Mouse (Mus musculus) lung, adult 2 months (tissue): ENCODE data around the gene Sp100.
"Not testable (repeated sequence)": the region's sequence is repeated elsewhere in the genome, so short reads cannot be mapped to it uniquely, and the experiment has no call there.

ENCODE experiments used
- CTCF ChIP-seq: fragments of 200-500 bp; IDR thresholded peaks from 2 replicates; pipeline ENCODE4 v1.5.1; 2011; ENCODE audit warnings: mild to moderate bottlenecking, low read length, control low read depth; ENCODE audit not compliant: insufficient read depth
- POLR2A ChIP-seq: fragments of 200-500 bp; IDR thresholded peaks from 2 replicates; pipeline ENCODE4 v1.6.1; 2011; ENCODE audit warnings: low read depth, mild to moderate bottlenecking, control low read depth, low read length, borderline replicate concordance; ENCODE audit errors: extremely low read depth

DNA sequence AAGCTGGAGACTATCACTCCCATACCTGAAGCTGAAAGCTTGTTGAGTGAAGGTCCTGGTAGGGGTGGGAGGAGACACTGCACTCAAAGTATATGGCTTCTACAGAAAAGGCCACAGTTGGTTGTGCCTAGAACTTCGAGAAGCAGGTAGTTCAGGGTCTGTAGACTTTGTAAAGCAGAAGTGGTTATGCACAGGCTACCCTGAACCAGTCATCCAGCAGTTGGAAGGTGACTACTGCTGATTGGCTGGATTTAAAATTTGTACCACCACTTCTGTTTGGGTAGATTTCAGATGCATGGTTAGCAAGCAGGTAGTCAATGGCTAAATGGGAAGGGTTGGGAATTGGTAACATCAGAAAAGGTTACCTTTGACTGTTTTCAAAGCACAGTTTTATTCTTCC lies 31.1 kb upstream of the Sp100 start:
- not testable (repeated sequence) for TF ChIP-seq CTCF, POLR2A
